Mouse (Mus musculus) kidney, embryonic 14.5 days (tissue): Measurements from ENCODE around the gene Dera. TPM values are rescaled to one million over a fixed set of nuclear protein-coding genes. Genes with fewer than 3 reads are reported as not detected.

ENCODE experiments used
- ATAC-seq: fragments of 200-750 bp; cut with Nextera tagmentation; 2 replicates; pipeline ENCODE4 v1.8.0; 2017; ENCODE audit warnings: moderate number of reproducible peaks, mild to moderate bottlenecking, moderate TSS enrichment, moderate library complexity; ENCODE audit not compliant: low FRiP score, low TSS enrichment
- H3K27ac ChIP-seq: fragments of 300-500 bp; sonication (generic); 2 replicates; pipeline ENCODE4 v1.5.1; 2014; ENCODE audit warnings: low read depth, mild to moderate bottlenecking, low read length, moderate library complexity, mixed read lengths
- H3K27me3 ChIP-seq: fragments of 300-500 bp; sonication (generic); 2 replicates; pipeline ENCODE4 v1.6.1; 2014; ENCODE audit warnings: mild to moderate bottlenecking, low read length; ENCODE audit not compliant: control insufficient read depth, insufficient read depth
- H3K36me3 ChIP-seq: fragments of 300-500 bp; sonication (generic); 2 replicates; pipeline ENCODE4 v1.6.1; 2014; ENCODE audit warnings: low read length, mixed read lengths; ENCODE audit not compliant: control insufficient read depth, insufficient read depth
- H3K4me1 ChIP-seq: fragments of 300-500 bp; sonication (generic); 2 replicates; pipeline ENCODE4 v1.6.1; 2014; ENCODE audit warnings: low read length, mixed read lengths; ENCODE audit not compliant: control insufficient read depth, insufficient read depth
- H3K4me2 ChIP-seq: fragments of 300-500 bp; sonication (generic); replicated peaks from 2 replicates; pipeline ENCODE4 v1.6.1; 2014; ENCODE audit warnings: low read depth, mild to moderate bottlenecking, low read length
- H3K4me3 ChIP-seq: fragments of 300-500 bp; sonication (generic); 2 replicates; pipeline ENCODE4 v1.5.1; 2014; ENCODE audit warnings: mild to moderate bottlenecking, low read length
- H3K9ac ChIP-seq: fragments of 300-500 bp; sonication (generic); 2 replicates; pipeline ENCODE4 v1.6.1; 2014; ENCODE audit warnings: low read depth, mild to moderate bottlenecking, low read length, moderate library complexity
- H3K9me3 ChIP-seq: fragments of 300-500 bp; sonication (generic); 2 replicates; pipeline ENCODE4 v1.6.1; 2016; ENCODE audit warnings: low read length; ENCODE audit not compliant: control insufficient read depth
- WGBS: fragments of 180-500 bp; shearing (Covaris S2); extraction: QIAGEN DNeasy Blood & Tissue Kit; methylation state at CpG from one replicate; pipeline ENCODE4 v1.1.7; 2014; 5-methylcytosine and 5-hydroxymethylcytosine counted together
- polyA plus RNA-seq: library from polyadenylated mRNA; unstranded; fragments of >200 nt; fragmentation: Nextera tagmentation; extraction: Ambion mirVana; gene quantifications from 2 replicates; pipeline ENCODE4 v1.2.1, GENCODE M21; 2014

The Dera gene
- polyA plus RNA-seq, 1 experiment from 2014 or later = 68.7 TPM

GRCm38 (mm10) chr6:137808706-137809105 is 54.4 kb downstream of the Dera start:
- H3K4me2 ChIP-seq = no peak overlapping the region
- H3K9ac ChIP-seq = no peak overlapping the region
- no peak overlapping the region for H3K4me3 ChIP-seq
- WGBS = 42% methylated on average over 6 of the region's 6 CpGs
- H3K27me3 ChIP-seq = no peaks in the 10 kb centered on the region
- H3K27ac ChIP-seq = peak overlapping the region; percentile 37; the same call in 1 of the 2 replicates
- ATAC-seq = no peak
- H3K9me3 ChIP-seq = no peaks in the 10 kb centered on the region
- no peaks in the 10 kb centered on the region for H3K36me3 ChIP-seq
- H3K4me1 ChIP-seq = peaks cover 4% of the 10 kb centered on the region; the same call in 1 of the 2 replicates

DNA sequence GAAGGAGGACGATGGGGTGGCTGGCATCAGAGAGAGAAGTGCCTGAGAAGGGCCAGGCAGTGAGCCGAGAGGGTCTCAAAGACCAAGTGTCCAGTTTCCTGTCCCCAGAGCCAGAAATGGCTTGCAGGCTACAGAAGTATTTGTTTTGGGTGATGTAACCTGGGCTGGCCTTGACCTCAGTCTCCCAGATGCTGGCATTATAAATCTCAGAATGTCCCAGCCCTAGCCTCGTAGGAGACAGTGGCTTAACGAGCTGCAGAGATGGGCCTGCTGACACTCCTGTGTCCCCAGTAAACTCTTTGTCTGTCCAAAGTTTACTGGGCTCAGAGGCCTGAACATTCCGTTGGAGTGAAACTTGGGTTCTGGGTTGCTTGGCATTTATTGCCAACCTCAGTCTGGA is 55.8 kb downstream of the Dera start:
- peak; percentile 69 for ATAC-seq
- H3K9me3 ChIP-seq = no peaks in the 10 kb centered on the region
- H3K27ac ChIP-seq = no peak overlapping the region
- WGBS = 20% methylated on average over 5 of the region's 5 CpGs
- H3K9ac ChIP-seq = no peak overlapping the region
- H3K36me3 ChIP-seq = no peaks in the 10 kb centered on the region
- H3K4me3 ChIP-seq = no peak overlapping the region
- H3K27me3 ChIP-seq = no peaks in the 10 kb centered on the region
- no peaks in the 10 kb centered on the region for H3K4me1 ChIP-seq
- no peak overlapping the region for H3K4me2 ChIP-seq

- ATAC-seq = no peak
- H3K27ac ChIP-seq = no peak overlapping the region
- 82% methylated on average over 1 of the region's 1 CpGs for WGBS
- H3K4me1 ChIP-seq = no peaks in the 10 kb centered on the region
- no peaks in the 10 kb centered on the region for H3K9me3 ChIP-seq
- H3K36me3 ChIP-seq = no peaks in the 10 kb centered on the region
- no peak overlapping the region for H3K9ac ChIP-seq
- no peaks in the 10 kb centered on the region for H3K27me3 ChIP-seq
- no peak overlapping the region for H3K4me2 ChIP-seq
- no peak overlapping the region for H3K4me3 ChIP-seq
Measured at GRCm38 (mm10) chr6:137814006-137814405, 59.7 kb downstream of the Dera start.

GRCm38 (mm10) chr6:137816508-137816907 is 62.2 kb downstream of the Dera start:
- no peak overlapping the region for H3K4me3 ChIP-seq
- H3K9ac ChIP-seq = no peak overlapping the region
- 88% methylated on average over 9 of the region's 9 CpGs for WGBS
- no peak overlapping the region for H3K27ac ChIP-seq
- ATAC-seq = no peak
- no peaks in the 10 kb centered on the region for H3K27me3 ChIP-seq
- H3K4me1 ChIP-seq = no peaks in the 10 kb centered on the region
- no peak overlapping the region for H3K4me2 ChIP-seq
- H3K36me3 ChIP-seq = no peaks in the 10 kb centered on the region
- H3K9me3 ChIP-seq = no peaks in the 10 kb centered on the region

DNA sequence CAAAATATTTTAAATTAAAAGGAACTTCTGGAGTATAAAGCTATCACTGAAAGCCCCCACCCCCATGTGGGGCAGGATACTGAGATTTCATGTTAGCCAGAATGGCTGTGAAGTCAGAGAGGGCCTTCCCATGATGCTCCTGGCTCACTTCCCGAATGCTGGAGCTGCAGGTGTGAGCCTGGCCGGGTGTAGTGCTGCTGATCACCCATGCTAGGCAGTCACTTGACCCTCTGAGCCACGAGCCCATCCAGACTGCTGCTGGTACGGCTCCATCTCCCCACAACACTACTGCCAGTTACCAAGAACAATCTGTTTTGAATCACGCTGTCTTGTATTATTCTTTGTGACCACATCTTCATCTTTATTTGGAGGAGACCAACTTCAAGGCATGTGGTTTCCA is 68.2 kb downstream of the Dera start:
- 79% methylated on average over 5 of the region's 5 CpGs for WGBS
- no peak for ATAC-seq
- 0 out of 2 replicates have a peak, but pooled peaks cover 2% of the 10 kb centered on the region for H3K4me1 ChIP-seq
- no peaks in the 10 kb centered on the region for H3K36me3 ChIP-seq
- H3K4me2 ChIP-seq = no peak overlapping the region
- H3K27ac ChIP-seq = no peak overlapping the region
- no peak overlapping the region for H3K9ac ChIP-seq
- no peaks in the 10 kb centered on the region for H3K9me3 ChIP-seq
- H3K27me3 ChIP-seq = no peaks in the 10 kb centered on the region
- no peak overlapping the region for H3K4me3 ChIP-seq

GRCm38 (mm10) chr6:137824046-137825021 is 70.0 kb downstream of the Dera start:
- Histone ChIP-seq H3K36me3 (no peaks in the 10 kb centered on the region), H3K9ac (no peak overlapping the region), H3K9me3 (no peaks in the 10 kb centered on the region), H3K4me1 (0 out of 2 replicates have a peak, but pooled peaks cover 2% of the 10 kb centered on the region), H3K27me3 (no peaks in the 10 kb centered on the region), H3K27ac (no peak overlapping the region), H3K4me3 (no peak overlapping the region), H3K4me2 (no peak overlapping the region)
- no peak for ATAC-seq
- whole genome bisulfite sequencing = 83% methylated on average over 7 of the region's 7 CpGs

DNA sequence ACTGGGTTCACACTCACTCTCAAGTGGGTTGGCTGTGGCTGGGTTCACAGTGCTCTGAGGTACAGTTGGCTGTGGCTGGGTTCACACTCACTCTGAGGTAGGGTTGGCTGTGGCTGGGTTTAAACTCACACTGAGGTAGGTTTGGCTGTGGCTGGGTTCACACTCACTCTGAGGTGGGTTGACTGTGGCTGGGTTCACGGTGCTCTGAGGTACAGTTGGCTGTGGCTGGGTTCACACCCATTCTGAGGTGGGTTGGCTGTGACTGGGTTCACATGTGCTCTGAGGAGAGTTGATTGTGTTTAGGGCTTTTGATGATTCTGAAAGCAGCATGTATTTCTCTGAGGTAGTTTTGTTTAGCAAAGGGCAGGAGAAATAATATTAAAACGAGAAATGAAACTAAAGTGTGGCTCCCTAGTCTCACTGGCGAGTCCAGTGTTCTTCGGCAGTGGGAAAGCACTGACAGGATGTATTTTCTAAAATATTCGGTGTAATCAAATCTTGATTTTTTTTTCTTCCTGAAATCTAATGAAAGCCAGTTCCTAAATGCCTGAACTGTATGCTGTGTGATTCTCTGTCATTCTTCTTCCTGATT is 70.8 kb downstream of the Dera start:
- ATAC-seq = no peak

DNA sequence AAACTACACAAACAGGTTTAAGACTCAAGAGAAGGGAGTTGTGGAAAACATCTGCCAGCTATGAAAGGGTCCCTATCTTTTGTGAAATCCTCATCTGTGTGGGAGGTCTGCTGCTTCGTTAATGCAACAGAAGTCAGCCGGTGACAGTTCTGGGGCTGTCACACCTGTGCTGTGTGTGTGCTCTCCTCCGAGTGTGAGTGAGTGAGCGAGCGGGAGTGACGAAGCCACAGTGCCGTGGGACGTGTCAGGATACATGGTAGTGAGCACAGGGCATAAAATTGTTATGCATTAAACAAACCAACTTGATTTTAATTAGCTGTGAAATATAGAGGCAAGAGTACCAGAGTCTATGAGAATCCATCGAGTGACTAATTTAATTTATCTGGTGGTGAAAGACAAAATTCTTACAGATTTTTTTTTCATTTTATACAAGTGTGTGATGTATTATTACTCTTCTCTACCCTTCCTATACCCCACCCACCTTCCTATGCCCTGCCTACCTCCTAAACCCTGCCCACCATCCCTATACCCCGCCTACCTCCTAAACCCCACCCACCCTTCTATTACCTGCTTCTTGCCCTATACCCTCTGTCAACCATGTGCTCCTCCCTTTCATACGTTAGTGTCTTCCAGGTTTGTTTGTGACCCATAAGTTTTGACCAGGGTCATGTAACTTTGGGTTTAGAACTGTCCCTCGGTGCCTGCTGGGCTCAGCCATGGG is 74.9 kb downstream of the Dera start:
- 0 out of 2 replicates have a peak, but pooled peaks have one; percentile 24 for ATAC-seq
- H3K27ac ChIP-seq = no peak overlapping the region
- WGBS = 76% methylated on average over 12 of the region's 12 CpGs
- no peak overlapping the region for H3K4me3 ChIP-seq
- no peaks in the 10 kb centered on the region for H3K9me3 ChIP-seq
- no peak overlapping the region for H3K4me2 ChIP-seq
- no peaks in the 10 kb centered on the region for H3K36me3 ChIP-seq
- no peaks in the 10 kb centered on the region for H3K27me3 ChIP-seq
- no peak overlapping the region for H3K9ac ChIP-seq
- no peaks in the 10 kb centered on the region for H3K4me1 ChIP-seq

More for the DNA sequence above, 70.8 kb downstream of the Dera start:
- Histone ChIP-seq H3K4me3 (no peak overlapping the region), H3K27me3 (no peaks in the 10 kb centered on the region), H3K4me2 (no peak overlapping the region), H3K9ac (no peak overlapping the region), H3K27ac (no peak overlapping the region), H3K9me3 (no peaks in the 10 kb centered on the region), H3K36me3 (no peaks in the 10 kb centered on the region), H3K4me1 (0 out of 2 replicates have a peak, but pooled peaks cover 2% of the 10 kb centered on the region)
- 91% methylated on average over 5 of the region's 5 CpGs for WGBS
